Mouse (Mus musculus): Measurements from ENCODE around the gene Ankrd28. TPM values are rescaled to one million over a fixed set of nuclear protein-coding genes. Genes with fewer than 3 reads are reported as not detected.

The Ankrd28 gene
- polyA plus RNA-seq, 1 experiment from 2014 or later = 11.7 TPM

Other genes with a start within 250 kb of the Ankrd28 start
- 0.42 and 0.69 TPM in 2 replicates for gene Colq, start 239.3 kb downstream of the Ankrd28 start, polyA plus RNA-seq (2014; fragmentation: Nextera tagmentation; extraction: Ambion mirVana)
- 0.78 and 2.3 TPM in 2 replicates for gene Gm49387, start 189.8 kb downstream of the Ankrd28 start, polyA plus RNA-seq (2014; fragmentation: Nextera tagmentation; extraction: Ambion mirVana)
- gene Btd, start 189.6 kb downstream of the Ankrd28 start, polyA plus RNA-seq (2014; fragmentation: Nextera tagmentation; extraction: Ambion mirVana) = 21.9 and 28.8 TPM in 2 replicates
- gene Hacl1, start 189.4 kb downstream of the Ankrd28 start, polyA plus RNA-seq (2014; fragmentation: Nextera tagmentation; extraction: Ambion mirVana) = 10.4 and 13.5 TPM in 2 replicates
- gene Galnt15, start 198.3 kb upstream of the Ankrd28 start, polyA plus RNA-seq (2014; fragmentation: Nextera tagmentation; extraction: Ambion mirVana) = 0.04 TPM in 2 replicates